Mouse (Mus musculus) liver, embryonic 18 days (tissue): Measurements from ENCODE around the gene Prpsap1. TPM values are rescaled to one million over a fixed set of nuclear protein-coding genes. Genes with fewer than 3 reads are reported as not detected.

Source experiments
- polyA plus RNA-seq: library from polyadenylated mRNA; depleted of rRNA; stranded (reverse); fragments of >200 nt; gene quantifications from 2 replicates; pipeline ENCODE4 v1.2.3, GENCODE M21; 2012; rRNA removed

The Prpsap1 gene
- 23.5 and 24.6 TPM in 2 replicates for polyA plus RNA-seq

DNA sequence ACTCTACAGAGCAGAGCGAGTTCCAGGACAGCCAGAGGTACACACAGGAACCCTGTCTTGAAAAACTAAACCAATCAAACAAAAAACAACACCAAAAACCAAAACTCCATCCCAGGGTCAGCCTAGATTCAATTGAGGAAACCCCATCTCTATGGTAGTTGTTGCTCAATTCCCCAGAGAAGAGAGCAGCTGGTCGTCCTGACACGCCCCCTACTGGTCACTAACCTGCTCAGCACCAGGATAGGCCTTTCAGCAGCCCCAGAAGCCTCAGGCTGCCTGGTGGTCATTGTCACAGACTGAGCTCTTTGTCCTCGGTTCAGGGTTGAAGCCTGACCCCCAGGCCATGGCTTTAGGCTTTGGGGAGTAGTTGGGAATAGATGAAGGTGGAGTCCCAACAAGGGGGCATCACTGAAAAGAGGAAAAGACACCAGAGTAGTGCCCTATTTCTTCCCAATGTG lies at the start of gene Prpsap1:
Gene Prpsap1, minus strand, starts transcription at position 408 of the 458 bp plus-strand sequence.

DNA sequence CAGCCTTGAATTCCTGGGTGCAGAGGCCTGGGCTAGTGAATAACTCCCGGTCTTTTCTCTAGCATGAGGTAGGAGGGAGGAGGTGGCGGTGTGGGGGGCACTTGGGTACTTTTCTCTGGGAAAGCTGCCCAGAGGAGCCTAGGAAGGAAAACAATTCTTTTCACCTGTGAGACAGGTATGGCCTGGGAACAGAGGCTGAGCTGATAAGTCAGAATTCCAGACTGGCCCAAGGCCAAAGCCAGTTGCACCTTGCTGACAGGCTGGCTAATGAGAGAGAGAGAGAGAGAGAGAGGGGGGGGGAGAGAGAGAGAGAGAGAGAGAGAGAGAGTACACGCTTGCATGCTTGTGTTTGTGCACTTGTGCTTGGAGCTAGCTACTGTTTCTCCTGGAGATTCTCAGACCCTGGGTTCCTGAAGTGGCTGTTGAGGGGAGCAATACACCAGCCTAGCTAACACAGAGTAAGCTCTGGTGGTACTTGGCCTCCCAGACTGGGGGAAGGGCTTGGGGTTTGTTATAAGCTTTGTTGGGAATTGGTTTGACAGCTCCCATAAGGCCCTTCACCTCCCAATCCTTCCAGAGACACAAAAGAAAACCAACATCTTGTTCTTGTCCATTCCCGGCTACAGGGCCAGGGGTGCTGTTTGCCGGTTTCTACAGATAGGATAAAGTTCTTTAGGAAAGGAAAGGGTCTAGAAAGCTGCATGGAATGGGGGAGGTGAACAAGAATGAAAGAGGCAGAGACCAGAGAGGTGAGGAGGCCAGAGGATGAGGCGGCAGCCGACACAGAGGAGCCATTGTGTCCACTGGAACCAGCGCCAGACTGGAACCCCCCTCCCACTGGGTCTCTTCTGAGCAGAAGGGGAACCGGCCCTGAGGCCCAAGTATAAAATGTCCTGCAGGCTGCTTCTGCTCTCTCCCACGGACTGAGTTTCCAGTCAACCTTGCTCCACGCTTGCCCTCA lies 36.5 kb upstream of the Prpsap1 start, which contains the start of gene Sphk1:
Gene Sphk1, plus strand, starts transcription at position 739 of the 961 bp plus-strand sequence.

DNA sequence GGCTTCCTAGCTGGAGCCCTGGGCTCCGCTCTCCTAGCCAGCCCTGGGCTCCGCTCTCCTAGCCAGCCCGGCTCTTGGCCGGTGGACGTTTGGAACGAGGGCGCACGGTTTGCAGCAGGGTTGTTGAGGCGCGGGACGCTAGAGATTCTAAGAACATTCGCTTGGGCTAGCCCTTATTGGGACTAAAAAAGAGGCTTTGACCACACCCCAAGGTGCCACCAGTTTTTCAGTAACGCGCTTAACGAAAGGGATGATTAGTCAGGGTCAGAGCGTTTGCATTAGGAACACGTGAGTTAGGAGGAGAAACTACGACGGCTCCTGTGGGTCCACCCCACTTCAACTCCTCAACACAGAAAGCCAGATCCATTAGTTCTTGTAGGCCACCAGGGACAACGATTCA lies 27.9 kb downstream of the Prpsap1 start, which contains the start of gene Qrich2:
Gene Qrich2, minus strand, starts transcription at position 101 of the 400 bp plus-strand sequence.

DNA sequence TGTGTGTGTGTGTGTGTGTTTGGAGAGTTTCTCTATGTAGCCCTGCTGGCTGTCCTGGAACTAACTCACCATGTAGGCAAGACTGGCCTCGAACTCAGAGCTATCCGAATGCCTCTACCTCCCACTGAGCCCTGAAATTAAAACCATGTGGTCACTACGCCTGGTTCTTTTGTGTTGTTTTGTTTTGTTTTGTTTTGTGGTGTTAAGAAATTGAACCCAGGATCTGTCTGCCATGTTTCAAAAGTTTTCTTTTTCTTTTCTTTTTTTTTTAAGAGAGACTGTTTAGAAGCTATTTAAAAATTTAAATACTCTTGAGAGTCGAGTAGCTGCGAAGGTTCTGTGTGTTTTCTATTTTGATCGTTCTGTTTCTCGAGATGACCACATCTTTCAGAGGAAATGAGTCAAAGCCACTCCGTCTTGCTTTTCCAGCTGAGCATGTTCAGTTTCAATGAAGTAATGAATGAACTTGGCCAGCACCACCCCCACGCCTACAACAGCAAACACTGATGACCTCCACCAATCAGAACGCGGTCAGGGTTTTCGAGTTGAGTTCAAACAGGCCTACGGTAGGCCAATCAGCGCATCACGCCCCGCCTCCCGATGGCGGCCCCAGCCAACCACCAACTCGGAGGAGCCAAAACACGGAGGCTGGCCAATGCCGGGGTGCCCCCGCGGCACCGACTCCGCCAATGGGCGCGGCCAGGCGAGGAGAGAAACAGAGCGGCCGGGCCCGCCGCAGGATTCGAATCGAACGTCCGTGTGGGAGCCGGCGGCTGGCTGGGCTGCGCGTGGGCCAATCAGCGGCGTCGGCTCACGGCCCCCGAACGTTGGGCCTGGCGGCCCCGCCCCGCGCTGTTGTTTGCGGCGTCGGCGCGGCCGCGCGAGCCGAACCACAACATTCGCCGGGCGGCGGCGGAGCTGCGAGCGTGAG lies 60.4 kb downstream of the Prpsap1 start, which contains the start of gene Ubald2:
Gene Ubald2, plus strand, starts transcription at position 739 of the 931 bp plus-strand sequence.

Other genes with a start within 250 kb of the Prpsap1 start
- 34.8 and 39.9 TPM in 2 replicates for gene Srp68, start 220.0 kb downstream of the Prpsap1 start, polyA plus RNA-seq
- 0.01 TPM in 1 of 2 replicates, not detected in the other for gene Galr2, start 213.3 kb downstream of the Prpsap1 start, polyA plus RNA-seq
- 10.2 and 12.0 TPM in 2 replicates for gene Exoc7, start 187.0 kb downstream of the Prpsap1 start, polyA plus RNA-seq
- gene Foxj1, start 158.8 kb downstream of the Prpsap1 start, polyA plus RNA-seq, result 0.22 TPM in 2 replicates
- gene Rnf157, start 81.2 kb downstream of the Prpsap1 start, polyA plus RNA-seq, result 1.1 and 1.5 TPM in 2 replicates
- gene Ubald2, start 60.1 kb downstream of the Prpsap1 start, polyA plus RNA-seq, result 55.8 and 59.4 TPM in 2 replicates
- 0.01 TPM in 1 of 2 replicates, not detected in the other for gene Qrich2, start 28.0 kb downstream of the Prpsap1 start, polyA plus RNA-seq
- gene Sphk1, start 36.7 kb upstream of the Prpsap1 start, polyA plus RNA-seq, result 8.3 and 9.5 TPM in 2 replicates
- gene Ube2o, start 87.2 kb upstream of the Prpsap1 start, polyA plus RNA-seq, result 19.3 and 22.4 TPM in 2 replicates
- gene Aanat, start 92.2 kb upstream of the Prpsap1 start, polyA plus RNA-seq, result not detected in 2 replicates
- gene Rhbdf2, start 132.8 kb upstream of the Prpsap1 start, polyA plus RNA-seq, result 9.3 and 11.2 TPM in 2 replicates
- 0.16 and 0.19 TPM in 2 replicates for gene Prcd, start 159.3 kb upstream of the Prpsap1 start, polyA plus RNA-seq
- gene Cygb, start 160.1 kb upstream of the Prpsap1 start, polyA plus RNA-seq, result 1.5 TPM in 2 replicates